Mouse (Mus musculus): Measurements from ENCODE around the gene Kcna3. TPM values are rescaled to one million over a fixed set of nuclear protein-coding genes. Genes with fewer than 3 reads are reported as not detected.

The Kcna3 gene
- polyA plus RNA-seq, 1 experiment from 2014 or later = 4.7 TPM

DNA sequence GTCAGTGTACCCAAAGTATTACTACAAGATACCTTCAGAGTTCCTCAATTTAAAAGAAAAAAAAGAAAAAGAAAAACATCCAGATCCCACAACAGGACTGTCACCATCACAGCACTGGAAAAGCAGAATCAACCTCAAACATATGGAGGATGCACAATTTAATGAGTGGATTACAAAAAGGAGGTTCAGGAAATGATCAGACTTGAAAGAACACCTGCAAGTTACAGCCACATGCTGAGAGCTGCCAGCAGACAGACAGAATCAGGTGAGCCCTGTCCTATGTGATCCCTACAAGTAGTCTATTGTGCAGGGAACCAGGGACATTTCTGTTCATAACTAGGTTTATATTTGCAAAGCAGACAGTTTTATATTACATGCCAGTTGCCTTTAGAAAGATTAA, 3.3 kb downstream of the Kcna3 start:
- Histone ChIP-seq H3K4me3 (ENCODE audit: low read depth, low read length) (peak overlapping the region; percentile 8; the same call in 1 of the 2 replicates), H3K27ac (ENCODE audit: low read depth, low read length) (no peak overlapping the region), H3K9ac (ENCODE audit: low read depth, low read length) (no peak overlapping the region), H3K4me1 (replicated peaks; ENCODE audit: control insufficient read depth, insufficient read depth, low read length) (peaks cover 3% of the 10 kb centered on the region; the same call in 1 of the 2 replicates), H3K27me3 (ENCODE audit: control insufficient read depth, insufficient read depth, low read length) (peaks cover 3% of the 10 kb centered on the region; the same call in 1 of the 2 replicates), H3K36me3 (ENCODE audit: control insufficient read depth, insufficient read depth, low read length) (no peaks in the 10 kb centered on the region), H3K4me2 (replicated peaks; ENCODE audit: low read depth, low read length) (peak overlapping the region; percentile 23), H3K9me3 (ENCODE audit: control insufficient read depth, low read length) (no peaks in the 10 kb centered on the region)
- DNase-seq (ENCODE audit: low spot score) = no peak
- no peak for ATAC-seq (ENCODE audit: low FRiP score)

DNA sequence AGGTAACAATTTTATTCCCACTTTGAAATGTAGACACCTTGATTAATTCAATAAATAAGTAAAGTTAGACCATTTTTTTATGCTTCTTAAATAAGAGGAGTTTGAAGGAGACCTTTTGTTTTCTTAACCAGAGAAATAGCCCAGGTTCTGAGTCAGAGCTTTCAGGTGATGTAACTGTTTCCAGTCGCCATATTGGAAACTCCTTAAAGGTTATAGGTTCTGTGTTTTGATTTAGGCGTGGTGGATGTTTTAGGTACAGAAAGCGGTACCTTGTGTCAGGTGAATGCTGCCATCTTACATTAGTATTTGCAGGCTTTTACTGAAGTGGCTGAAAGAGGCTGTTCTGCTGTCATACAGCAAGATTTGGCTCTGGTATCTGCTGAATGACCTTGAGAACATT, 4.4 kb downstream of the Kcna3 start:
- no peaks in the 10 kb centered on the region for H3K9me3 ChIP-seq (ENCODE audit: control insufficient read depth, low read length)
- peaks cover 3% of the 10 kb centered on the region; the same call in 1 of the 2 replicates for H3K27me3 ChIP-seq (ENCODE audit: control insufficient read depth, insufficient read depth, low read length)
- no peak for DNase-seq (ENCODE audit: low spot score)
- no peak overlapping the region for H3K9ac ChIP-seq (ENCODE audit: low read depth, low read length)
- peak overlapping the region; percentile 21; the same call in 1 of the 2 replicates for H3K4me2 ChIP-seq (replicated peaks; ENCODE audit: low read depth, low read length)
- H3K4me1 ChIP-seq (replicated peaks; ENCODE audit: control insufficient read depth, insufficient read depth, low read length) = peaks cover 3% of the 10 kb centered on the region; the same call in 1 of the 2 replicates
- no peak for ATAC-seq (ENCODE audit: low FRiP score)
- H3K36me3 ChIP-seq (ENCODE audit: control insufficient read depth, insufficient read depth, low read length) = no peaks in the 10 kb centered on the region
- WGBS = 89% methylated on average over 3 of the region's 3 CpGs
- H3K27ac ChIP-seq (ENCODE audit: low read depth, low read length) = no peak overlapping the region
- no peak overlapping the region for H3K4me3 ChIP-seq (ENCODE audit: low read depth, low read length)

DNA sequence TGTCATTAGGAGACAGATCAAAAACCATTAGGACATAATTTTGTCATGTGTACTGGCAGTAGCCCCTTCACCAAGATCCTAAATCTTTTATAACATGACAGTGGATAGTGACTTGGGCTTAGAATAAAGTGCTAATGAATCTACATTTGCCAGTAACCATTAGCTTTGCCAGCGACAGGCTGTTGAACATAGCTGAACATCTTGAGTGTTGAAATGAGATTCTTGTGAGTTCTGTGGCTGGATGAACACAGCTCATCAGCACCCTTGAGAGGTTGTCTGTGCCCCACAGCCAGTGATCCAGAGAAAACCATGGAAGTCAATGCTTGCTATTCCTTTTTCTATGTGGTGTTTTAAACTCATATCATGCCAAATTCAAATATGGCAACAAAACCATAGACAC, 5.7 kb downstream of the Kcna3 start:
- Histone ChIP-seq H3K9ac (ENCODE audit: low read depth, low read length) (no peak overlapping the region), H3K9me3 (ENCODE audit: control insufficient read depth, low read length) (no peaks in the 10 kb centered on the region), H3K27me3 (ENCODE audit: control insufficient read depth, insufficient read depth, low read length) (peaks cover 3% of the 10 kb centered on the region; the same call in 1 of the 2 replicates), H3K36me3 (ENCODE audit: control insufficient read depth, insufficient read depth, low read length) (no peaks in the 10 kb centered on the region), H3K27ac (ENCODE audit: low read depth, low read length) (no peak overlapping the region), H3K4me3 (ENCODE audit: low read depth, low read length) (no peak overlapping the region), H3K4me1 (replicated peaks; ENCODE audit: control insufficient read depth, insufficient read depth, low read length) (peaks cover 3% of the 10 kb centered on the region; the same call in 1 of the 2 replicates), H3K4me2 (replicated peaks; ENCODE audit: low read depth, low read length) (no peak overlapping the region)
- ATAC-seq (ENCODE audit: low FRiP score) (no peak), DNase-seq (ENCODE audit: low spot score) (no peak)
- WGBS = 94% methylated on average over 1 of the region's 1 CpGs

DNA sequence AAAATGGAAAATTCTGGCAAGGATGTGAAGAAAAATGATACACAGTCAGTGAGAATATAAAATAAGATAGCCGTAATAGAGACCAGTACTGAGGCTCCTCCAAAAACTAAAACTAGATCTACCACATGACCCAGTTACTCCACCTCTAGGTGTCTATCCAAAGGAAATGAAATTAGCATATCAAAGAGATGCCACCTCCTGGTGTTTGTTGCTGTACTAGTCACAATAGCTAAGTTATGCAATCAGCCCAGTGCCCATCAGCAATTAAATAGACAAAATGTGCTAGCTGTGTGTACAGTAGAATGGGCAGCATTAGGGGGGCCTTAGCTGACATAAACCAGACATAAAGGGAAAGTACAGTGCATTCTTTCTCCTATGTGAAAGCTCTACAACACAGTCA, 25.5 kb downstream of the Kcna3 start:
- ATAC-seq (ENCODE audit: low FRiP score) (no peak), DNase-seq (ENCODE audit: low spot score) (no peak)
- H3K36me3 ChIP-seq (ENCODE audit: control insufficient read depth, insufficient read depth, low read length) = no peaks in the 10 kb centered on the region
- H3K27me3 ChIP-seq (ENCODE audit: control insufficient read depth, insufficient read depth, low read length) = no peaks in the 10 kb centered on the region
- H3K9me3 ChIP-seq (ENCODE audit: control insufficient read depth, low read length) = no peaks in the 10 kb centered on the region
- no peaks in the 10 kb centered on the region for H3K4me1 ChIP-seq (replicated peaks; ENCODE audit: control insufficient read depth, insufficient read depth, low read length)
- no peak overlapping the region for H3K4me3 ChIP-seq (ENCODE audit: low read depth, low read length)
- 97% methylated on average over 1 of the region's 1 CpGs for WGBS
- H3K9ac ChIP-seq (ENCODE audit: low read depth, low read length) = no peak overlapping the region
- no peak overlapping the region for H3K4me2 ChIP-seq (replicated peaks; ENCODE audit: low read depth, low read length)
- H3K27ac ChIP-seq (ENCODE audit: low read depth, low read length) = no peak overlapping the region

DNA sequence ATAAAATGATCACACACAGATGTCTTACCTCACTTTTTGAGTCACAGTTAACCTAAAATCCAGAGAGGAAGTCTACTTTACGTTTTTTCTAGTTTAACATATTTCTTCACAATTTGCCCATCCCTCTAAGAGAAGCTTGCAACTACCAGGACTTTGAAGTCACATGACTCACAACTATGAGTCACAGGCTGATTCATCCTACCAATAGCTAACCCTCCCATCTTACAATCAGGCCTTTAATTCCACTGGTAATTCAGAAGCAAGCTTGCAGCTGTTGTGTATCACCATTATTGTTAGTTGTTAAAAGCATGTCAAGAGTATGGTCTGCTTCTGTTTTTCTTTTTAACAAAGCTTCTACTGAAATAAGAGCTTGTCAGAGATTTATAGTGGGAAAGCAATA, 26.8 kb downstream of the Kcna3 start:
- Histone ChIP-seq H3K36me3 (ENCODE audit: control insufficient read depth, insufficient read depth, low read length) (no peaks in the 10 kb centered on the region), H3K4me1 (replicated peaks; ENCODE audit: control insufficient read depth, insufficient read depth, low read length) (no peaks in the 10 kb centered on the region), H3K27ac (ENCODE audit: low read depth, low read length) (no peak overlapping the region), H3K4me2 (replicated peaks; ENCODE audit: low read depth, low read length) (no peak overlapping the region), H3K4me3 (ENCODE audit: low read depth, low read length) (no peak overlapping the region), H3K9me3 (ENCODE audit: control insufficient read depth, low read length) (no peaks in the 10 kb centered on the region), H3K27me3 (ENCODE audit: control insufficient read depth, insufficient read depth, low read length) (no peaks in the 10 kb centered on the region), H3K9ac (ENCODE audit: low read depth, low read length) (no peak overlapping the region)
- no peak for DNase-seq (ENCODE audit: low spot score)
- 90% methylated on average over 1 of the region's 1 CpGs for WGBS
- ATAC-seq (ENCODE audit: low FRiP score) = no peak

DNA sequence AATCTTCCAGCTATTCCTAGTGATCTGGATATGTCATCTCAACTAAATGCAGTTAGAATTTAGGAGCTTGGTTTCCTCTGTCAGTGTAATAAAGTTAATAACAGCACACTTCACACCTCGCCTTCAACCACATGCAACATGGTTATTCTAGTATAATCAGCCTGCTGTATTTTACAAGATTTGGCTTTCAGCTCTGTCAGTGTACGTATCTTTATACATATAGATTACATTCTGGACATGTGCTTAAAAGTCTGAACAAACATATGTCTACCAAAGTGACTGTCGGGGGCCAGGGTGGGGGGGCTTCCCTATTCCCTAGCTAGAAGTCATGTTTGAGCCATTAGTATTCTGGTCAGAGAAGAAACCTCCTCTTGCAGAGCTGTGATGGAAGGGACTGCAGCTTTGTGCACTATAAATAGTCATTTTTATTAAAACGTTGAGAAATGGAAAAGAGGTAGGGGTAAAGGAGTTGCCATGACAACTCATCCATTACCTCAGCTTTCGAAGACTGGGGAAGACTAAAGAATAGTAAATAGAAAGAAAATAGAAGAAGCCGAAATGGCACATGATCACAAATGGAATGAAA, 29.6 kb downstream of the Kcna3 start:
- Histone ChIP-seq H3K4me3 (ENCODE audit: low read depth, low read length) (no peak overlapping the region), H3K4me1 (replicated peaks; ENCODE audit: control insufficient read depth, insufficient read depth, low read length) (no peaks in the 10 kb centered on the region), H3K36me3 (ENCODE audit: control insufficient read depth, insufficient read depth, low read length) (no peaks in the 10 kb centered on the region), H3K4me2 (replicated peaks; ENCODE audit: low read depth, low read length) (no peak overlapping the region), H3K9me3 (ENCODE audit: control insufficient read depth, low read length) (no peaks in the 10 kb centered on the region), H3K9ac (ENCODE audit: low read depth, low read length) (no peak overlapping the region), H3K27me3 (ENCODE audit: control insufficient read depth, insufficient read depth, low read length) (no peaks in the 10 kb centered on the region), H3K27ac (ENCODE audit: low read depth, low read length) (no peak overlapping the region)
- WGBS = 76% methylated on average over 6 of the region's 6 CpGs
- ATAC-seq (ENCODE audit: low FRiP score) = no peak
- no peak for DNase-seq (ENCODE audit: low spot score)

DNA sequence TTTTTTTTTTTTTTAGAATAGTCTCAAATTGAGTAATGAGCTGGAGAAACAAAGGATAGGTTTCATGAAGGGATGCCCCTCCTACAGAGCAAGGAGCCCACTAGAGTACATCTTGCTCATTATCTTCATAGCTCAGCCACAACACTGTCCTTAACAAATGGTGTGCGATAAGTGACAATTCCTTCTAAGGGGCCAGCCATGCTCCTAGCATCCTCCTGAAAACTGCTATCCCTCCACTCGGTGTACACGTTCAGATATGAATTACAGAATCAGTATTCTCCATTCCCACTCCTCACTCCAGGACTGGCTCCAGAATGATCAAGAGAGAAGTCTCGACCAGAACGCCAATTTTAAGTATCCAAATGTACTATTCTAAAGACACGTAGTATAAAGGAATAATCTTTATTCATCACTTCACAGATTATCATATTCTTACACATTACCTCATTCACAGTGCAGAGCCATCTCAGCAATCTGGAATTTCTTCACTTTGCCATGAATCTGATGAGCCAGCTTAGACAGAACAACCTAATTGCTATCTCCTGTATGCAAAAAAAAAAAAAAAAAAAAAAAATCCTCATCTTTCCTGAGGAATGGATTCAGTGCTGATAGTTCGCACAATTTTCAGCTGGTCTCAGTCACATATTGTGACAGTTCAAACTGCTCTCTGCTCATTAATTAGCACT, 30.3 kb downstream of the Kcna3 start:
- Histone ChIP-seq H3K27me3 (ENCODE audit: control insufficient read depth, insufficient read depth, low read length) (no peaks in the 10 kb centered on the region), H3K27ac (ENCODE audit: low read depth, low read length) (no peak overlapping the region), H3K4me3 (ENCODE audit: low read depth, low read length) (no peak overlapping the region), H3K4me1 (replicated peaks; ENCODE audit: control insufficient read depth, insufficient read depth, low read length) (no peaks in the 10 kb centered on the region), H3K9ac (ENCODE audit: low read depth, low read length) (no peak overlapping the region), H3K4me2 (replicated peaks; ENCODE audit: low read depth, low read length) (no peak overlapping the region), H3K9me3 (ENCODE audit: control insufficient read depth, low read length) (no peaks in the 10 kb centered on the region), H3K36me3 (ENCODE audit: control insufficient read depth, insufficient read depth, low read length) (no peaks in the 10 kb centered on the region)
- 90% methylated on average over 7 of the region's 7 CpGs for WGBS
- no peak for ATAC-seq (ENCODE audit: low FRiP score)
- DNase-seq (ENCODE audit: low spot score) = no peak

DNA sequence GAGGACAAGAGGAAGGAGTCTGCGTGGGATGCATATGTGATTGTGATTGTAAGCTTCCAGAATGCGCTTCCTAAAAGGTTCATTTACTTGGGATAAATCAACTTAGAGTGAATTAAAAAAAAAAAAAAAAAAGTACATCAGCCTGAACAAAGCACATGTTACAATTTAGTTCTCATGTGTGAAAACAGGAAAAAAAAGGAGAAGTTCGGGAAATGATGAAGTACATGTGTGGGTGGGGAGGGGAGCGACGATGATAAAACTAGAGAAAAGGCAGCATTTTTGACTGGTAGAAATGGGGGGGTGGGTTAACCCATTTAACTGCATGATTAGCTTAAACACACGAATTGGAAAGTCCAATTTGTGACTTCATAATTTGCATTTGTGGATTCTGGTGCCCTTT, 31.3 kb downstream of the Kcna3 start:
- DNase-seq (ENCODE audit: low spot score) (no peak), ATAC-seq (ENCODE audit: low FRiP score) (no peak)
- no peak overlapping the region for H3K4me3 ChIP-seq (ENCODE audit: low read depth, low read length)
- no peaks in the 10 kb centered on the region for H3K36me3 ChIP-seq (ENCODE audit: control insufficient read depth, insufficient read depth, low read length)
- 83% methylated on average over 6 of the region's 6 CpGs for WGBS
- no peak overlapping the region for H3K9ac ChIP-seq (ENCODE audit: low read depth, low read length)
- no peaks in the 10 kb centered on the region for H3K4me1 ChIP-seq (replicated peaks; ENCODE audit: control insufficient read depth, insufficient read depth, low read length)
- no peak overlapping the region for H3K27ac ChIP-seq (ENCODE audit: low read depth, low read length)
- no peak overlapping the region for H3K4me2 ChIP-seq (replicated peaks; ENCODE audit: low read depth, low read length)
- no peaks in the 10 kb centered on the region for H3K27me3 ChIP-seq (ENCODE audit: control insufficient read depth, insufficient read depth, low read length)
- no peaks in the 10 kb centered on the region for H3K9me3 ChIP-seq (ENCODE audit: control insufficient read depth, low read length)

DNA sequence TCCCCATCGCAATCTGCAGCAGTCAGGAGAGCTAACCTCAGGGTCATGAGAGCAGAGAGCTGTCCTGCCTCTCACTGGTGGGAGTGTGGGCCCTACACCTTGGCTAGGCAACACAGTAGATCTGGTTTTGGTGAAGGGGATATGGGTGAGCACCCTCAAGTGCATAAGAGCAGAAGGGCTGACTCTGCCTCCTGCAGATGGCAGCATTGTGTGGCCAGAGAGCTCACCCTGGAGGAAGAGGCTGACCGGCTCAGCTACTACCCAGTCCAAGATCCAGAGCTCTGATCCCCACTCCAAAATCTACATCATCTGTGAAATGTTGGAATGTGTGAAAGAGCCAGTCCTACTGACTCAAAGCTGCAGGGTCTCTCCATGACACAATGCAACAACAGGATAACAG, 37.9 kb downstream of the Kcna3 start:
- Histone ChIP-seq H3K36me3 (ENCODE audit: control insufficient read depth, insufficient read depth, low read length) (no peaks in the 10 kb centered on the region), H3K4me1 (replicated peaks; ENCODE audit: control insufficient read depth, insufficient read depth, low read length) (no peaks in the 10 kb centered on the region), H3K27me3 (ENCODE audit: control insufficient read depth, insufficient read depth, low read length) (no peaks in the 10 kb centered on the region), H3K4me2 (replicated peaks; ENCODE audit: low read depth, low read length) (no peak overlapping the region), H3K4me3 (ENCODE audit: low read depth, low read length) (no peak overlapping the region), H3K9ac (ENCODE audit: low read depth, low read length) (no peak overlapping the region), H3K9me3 (ENCODE audit: control insufficient read depth, low read length) (no peaks in the 10 kb centered on the region), H3K27ac (ENCODE audit: low read depth, low read length) (no peak overlapping the region)
- ATAC-seq (ENCODE audit: low FRiP score) (no peak), DNase-seq (ENCODE audit: low spot score) (no peak)
- WGBS = 65% methylated on average over 2 of the region's 2 CpGs

Data from hindbrain, embryonic 11.5 days (tissue).